Mouse (Mus musculus) small intestine, adult 2 months (tissue): ENCODE measurements around the gene Fam206a. TPM values are rescaled to one million over a fixed set of nuclear protein-coding genes. Genes with fewer than 3 reads are reported as not detected.

Experiments used
- H3K27ac ChIP-seq: fragments of 200-500 bp; 2 replicates; pipeline ENCODE4 v1.5.1; 2012; ENCODE audit warnings: low read depth, low read length, control low read depth, inconsistent platforms; ENCODE audit not compliant: insufficient read depth
- H3K27me3 ChIP-seq: fragments of 200-500 bp; 2 replicates; pipeline ENCODE4 v1.6.1; 2012; ENCODE audit warnings: mild to moderate bottlenecking, moderate library complexity, low read length, inconsistent platforms; ENCODE audit not compliant: control insufficient read depth, insufficient read depth
- H3K36me3 ChIP-seq: fragments of 200-500 bp; 2 replicates; pipeline ENCODE4 v1.6.1; 2012; ENCODE audit warnings: mild to moderate bottlenecking, low read length, control low read depth, inconsistent platforms; ENCODE audit not compliant: control insufficient read depth, insufficient read depth
- H3K4me1 ChIP-seq: fragments of 200-500 bp; 2 replicates; pipeline ENCODE4 v1.6.1; 2012; ENCODE audit warnings: low read length, inconsistent platforms, mixed read lengths; ENCODE audit not compliant: control insufficient read depth, insufficient read depth, insufficient read length
- H3K4me3 ChIP-seq: fragments of 200-500 bp; 2 replicates; pipeline ENCODE4 v1.5.1; 2012; ENCODE audit warnings: low read depth, mild to moderate bottlenecking, control low read depth, inconsistent platforms, low read length, moderate library complexity
- CTCF ChIP-seq: fragments of 200-500 bp; IDR thresholded peaks from 2 replicates; pipeline ENCODE4 v1.5.1; 2012; ENCODE audit warnings: low read depth, mild to moderate bottlenecking, control low read depth, inconsistent platforms, low read length, moderate library complexity, mixed read lengths; ENCODE audit not compliant: insufficient replicate concordance, insufficient read length; ENCODE audit errors: extremely low read depth
- POLR2A ChIP-seq: fragments of 200-500 bp; IDR thresholded peaks from 2 replicates; pipeline ENCODE4 v1.6.1; 2012; ENCODE audit warnings: low read depth, mild to moderate bottlenecking, control low read depth, inconsistent platforms, low read length, moderate library complexity
- WGBS: fragments of 180-500 bp; shearing (Covaris S2); methylation state at CpG from one replicate; pipeline ENCODE4 v1.1.7; 2018; 5-methylcytosine and 5-hydroxymethylcytosine counted together
- polyA plus RNA-seq: library from polyadenylated mRNA; depleted of rRNA; stranded (reverse); fragments of >200 nt; gene quantifications from 2 replicates; pipeline ENCODE4 v1.2.3, GENCODE M21; 2012

The Fam206a gene
- polyA plus RNA-seq, 1 experiment, result 1.5 TPM

DNA sequence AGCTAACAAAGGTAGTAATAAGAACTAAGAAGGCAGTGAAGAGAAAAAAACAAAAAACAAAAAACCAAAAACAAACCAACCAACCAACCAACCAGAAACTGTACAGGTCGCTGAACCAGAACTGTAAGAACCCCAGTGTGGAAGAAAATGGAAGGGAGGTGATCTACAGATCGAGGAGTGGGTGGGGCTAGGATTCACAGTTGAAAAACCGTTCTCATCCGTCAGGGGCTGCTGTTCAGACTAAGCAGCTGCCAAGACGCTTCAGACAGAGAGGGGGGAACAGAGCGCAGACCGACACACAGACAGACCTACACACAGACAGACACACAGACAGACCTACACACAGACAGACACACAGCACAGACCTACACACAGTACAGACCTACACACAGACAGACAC is 40.4 kb downstream of the Fam206a start:
- TF ChIP-seq POLR2A (no peak), CTCF (no peak)
- WGBS, result 79% methylated on average over 7 of the region's 7 CpGs
- no peak overlapping the region for H3K27ac ChIP-seq

GRCm38 (mm10) chr4:56843963-56844362 is 41.8 kb downstream of the Fam206a start:
- Histone ChIP-seq H3K27me3 (no peaks in the 10 kb centered on the region), H3K27ac (no peak overlapping the region), H3K4me1 (0 out of 2 replicates have a peak, but pooled peaks cover 5% of the 10 kb centered on the region), H3K4me3 (no peak overlapping the region), H3K36me3 (0 out of 2 replicates have a peak, but pooled peaks cover 3% of the 10 kb centered on the region)
- TF ChIP-seq POLR2A (no peak), CTCF (peak; percentile 25; the same call in 1 of the 2 replicates)
- WGBS, result 91% methylated on average over 2 of the region's 2 CpGs

More for the DNA sequence above, 40.4 kb downstream of the Fam206a start:
- H3K4me3 ChIP-seq, result no peak overlapping the region
- 0 out of 2 replicates have a peak, but pooled peaks cover 5% of the 10 kb centered on the region for H3K4me1 ChIP-seq
- peaks cover 4% of the 10 kb centered on the region; the same call in 1 of the 2 replicates for H3K36me3 ChIP-seq
- no peaks in the 10 kb centered on the region for H3K27me3 ChIP-seq

- Histone ChIP-seq H3K27ac (no peak overlapping the region), H3K27me3 (no peaks in the 10 kb centered on the region), H3K4me1 (0 out of 2 replicates have a peak, but pooled peaks cover 5% of the 10 kb centered on the region), H3K36me3 (0 out of 2 replicates have a peak, but pooled peaks cover 3% of the 10 kb centered on the region), H3K4me3 (no peak overlapping the region)
- WGBS, result 92% methylated on average over 4 of the region's 4 CpGs
- TF ChIP-seq CTCF, result no peak
- TF ChIP-seq POLR2A, result no peak
These were observed 42.8 kb downstream of the Fam206a start for GRCm38 (mm10) chr4:56844911-56845310.

DNA sequence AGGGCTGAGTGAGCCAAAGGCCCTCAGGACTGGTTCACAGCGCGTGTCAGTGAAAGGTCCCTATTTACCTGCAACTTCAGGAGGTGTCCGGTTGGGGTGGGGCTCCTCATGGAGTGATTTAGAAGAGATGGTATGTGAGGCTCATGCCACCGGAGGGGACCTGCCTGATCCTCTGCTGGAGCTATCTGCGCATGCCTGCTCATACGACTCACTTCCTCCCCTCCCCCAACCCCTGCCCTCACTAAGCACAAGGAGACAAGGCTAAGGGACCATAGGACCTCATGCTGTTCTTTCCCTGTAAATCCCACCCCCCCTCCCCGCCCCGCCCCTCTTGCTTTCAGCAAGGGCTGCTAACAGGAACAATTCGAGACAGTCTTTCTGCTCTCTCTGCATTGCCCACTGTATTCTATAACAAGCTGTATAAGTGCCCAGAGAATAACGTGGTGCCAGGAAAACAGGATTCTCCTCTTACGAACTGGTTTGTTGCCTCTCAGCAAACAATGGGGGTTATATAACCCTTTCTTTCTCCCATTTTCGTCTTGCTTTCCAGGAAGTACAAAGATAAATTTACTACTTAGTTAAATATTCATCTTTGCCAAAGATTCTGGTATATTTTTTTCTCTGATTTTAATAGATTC is 43.9 kb downstream of the Fam206a start:
- no peaks in the 10 kb centered on the region for H3K27me3 ChIP-seq
- H3K36me3 ChIP-seq, result 0 out of 2 replicates have a peak, but pooled peaks cover 3% of the 10 kb centered on the region
- no peaks in the 10 kb centered on the region for H3K4me1 ChIP-seq
- no peak overlapping the region for H3K4me3 ChIP-seq
- H3K27ac ChIP-seq, result no peak overlapping the region
- TF ChIP-seq POLR2A (no peak), CTCF (no peak)
- WGBS, result 61% methylated on average over 12 of the region's 12 CpGs

GRCm38 (mm10) chr4:56847400-56847799 is 45.3 kb downstream of the Fam206a start:
- WGBS, result 84% methylated on average over 3 of the region's 3 CpGs
- Histone ChIP-seq H3K27me3 (no peaks in the 10 kb centered on the region), H3K27ac (no peak overlapping the region), H3K4me3 (no peak overlapping the region), H3K36me3 (0 out of 2 replicates have a peak, but pooled peaks cover 3% of the 10 kb centered on the region), H3K4me1 (no peaks in the 10 kb centered on the region)
- TF ChIP-seq POLR2A, result no peak
- no peak for TF ChIP-seq CTCF

DNA sequence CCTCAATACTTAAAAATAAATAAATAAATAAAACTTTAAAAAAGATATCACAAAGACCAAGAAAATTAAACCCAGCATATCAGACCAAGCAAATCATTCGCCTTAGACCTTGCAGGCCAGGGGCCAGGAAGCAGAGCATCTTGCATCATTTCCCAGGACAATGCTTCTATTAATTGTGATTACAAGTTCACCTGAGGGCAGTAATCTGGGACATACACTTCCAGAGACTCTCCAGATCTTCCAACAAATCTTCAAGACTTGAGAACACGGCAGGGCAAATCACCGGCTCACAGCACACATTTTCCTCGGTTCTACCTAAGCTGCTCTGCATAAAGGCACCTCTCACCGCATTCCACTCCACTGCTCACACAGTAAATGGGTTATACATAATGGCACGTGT is 45.9 kb downstream of the Fam206a start:
- TF ChIP-seq CTCF (no peak), POLR2A (no peak)
- 86% methylated on average over 6 of the region's 6 CpGs for WGBS
- Histone ChIP-seq H3K27me3 (no peaks in the 10 kb centered on the region), H3K36me3 (0 out of 2 replicates have a peak, but pooled peaks cover 3% of the 10 kb centered on the region), H3K27ac (no peak overlapping the region), H3K4me1 (no peaks in the 10 kb centered on the region), H3K4me3 (no peak overlapping the region)

GRCm38 (mm10) chr4:56850724-56851123 is 48.6 kb downstream of the Fam206a start:
- WGBS, result 39% methylated on average over 6 of the region's 6 CpGs

More at GRCm38 (mm10) chr4:56850724-56851123, 48.6 kb downstream of the Fam206a start:
- no peak for TF ChIP-seq POLR2A
- TF ChIP-seq CTCF, result no peak
- Histone ChIP-seq H3K27me3 (no peaks in the 10 kb centered on the region), H3K4me3 (no peak overlapping the region), H3K36me3 (no peaks in the 10 kb centered on the region), H3K27ac (no peak overlapping the region), H3K4me1 (no peaks in the 10 kb centered on the region)
